Mouse (Mus musculus): ENCODE measurements around the gene Smr3a. TPM values are rescaled to one million over a fixed set of nuclear protein-coding genes. Genes with fewer than 3 reads are reported as not detected.
A peak's percentile ranks its signal among the peaks of the same experiment; 100 is the strongest.

The Smr3a gene
- polyA plus RNA-seq (2015; fragmentation: Nextera tagmentation; extraction: Ambion mirVana), result not detected in 2 replicates

DNA sequence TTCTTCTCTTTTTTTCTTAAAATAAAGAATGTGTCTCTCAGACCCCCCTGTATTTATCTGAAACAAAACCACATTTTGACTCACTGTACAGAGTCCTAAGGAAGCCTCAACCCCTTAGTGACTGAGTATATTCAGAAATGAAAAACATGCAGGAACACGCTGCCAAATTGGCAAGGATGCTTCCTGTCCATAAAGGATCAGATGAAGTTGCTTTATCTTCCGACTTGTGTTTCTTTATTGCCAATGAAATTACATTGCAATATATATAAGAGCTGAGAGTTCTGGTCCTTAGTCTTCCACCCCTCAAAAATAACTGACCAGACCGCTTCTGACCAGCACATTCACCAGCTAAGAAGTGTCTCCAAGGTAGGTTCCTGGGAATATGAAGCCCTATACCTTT is at the start of gene Smr3a:
TSS of gene Smr3a (plus strand) at position 301 of the 400 bp plus-strand sequence.
- Histone ChIP-seq H3K9me3 (replicated peaks) (no peaks in the 10 kb centered on the region), H3K36me3 (ENCODE audit: poor library complexity, severe bottlenecking) (no peaks in the 10 kb centered on the region), H3K4me1 (no peaks in the 10 kb centered on the region), H3K4me2 (no peak within 1 kb of the TSS), H3K27me3 (no peaks in the 10 kb centered on the region), H3K27ac (no peak within 1 kb of the TSS), H3K9ac (no peak within 1 kb of the TSS), H3K4me3 (no peak within 1 kb of the TSS)
- 92% methylated on average over 3 of the region's 3 CpGs for WGBS
- no peak for ATAC-seq

DNA sequence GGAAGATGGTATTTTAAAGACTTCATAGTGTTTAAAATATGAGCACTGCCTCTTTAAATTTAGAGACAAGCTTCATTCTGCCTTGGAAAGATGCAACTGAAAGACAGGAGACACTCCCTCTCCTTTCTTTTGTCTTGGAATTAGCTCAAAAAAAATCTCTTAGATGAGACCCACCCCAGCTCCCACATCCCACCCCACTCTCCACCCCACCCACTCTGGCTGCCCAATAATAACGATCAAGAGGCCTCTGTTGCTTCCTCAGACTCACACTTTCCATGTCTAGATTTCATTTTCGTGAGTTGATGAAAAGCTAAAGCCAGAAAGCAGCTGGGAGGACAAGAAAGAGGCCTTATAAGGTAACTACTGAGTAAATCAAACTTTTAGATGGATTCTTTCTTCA is 33.1 kb upstream of the Smr3a start, which contains the start of the genes 2310003L06Rik and Gm28434:
TSS of gene 2310003L06Rik (plus strand) at position 259 of the 400 bp plus-strand sequence.
TSS of gene Gm28434 (plus strand) at position 317 of the 400 bp plus-strand sequence.
- H3K4me2 ChIP-seq, result no peak within 1 kb of the TSS
- no peaks in the 10 kb centered on the region for H3K36me3 ChIP-seq (ENCODE audit: poor library complexity, severe bottlenecking)
- no peak within 1 kb of the TSS for H3K4me3 ChIP-seq
- 51% methylated on average over 2 of the region's 2 CpGs for WGBS
- no peaks in the 10 kb centered on the region for H3K9me3 ChIP-seq (replicated peaks)
- H3K27me3 ChIP-seq, result no peaks in the 10 kb centered on the region
- no peak for ATAC-seq
- no peak within 1 kb of the TSS for H3K27ac ChIP-seq
- no peak within 1 kb of the TSS for H3K9ac ChIP-seq
- H3K4me1 ChIP-seq, result no peaks in the 10 kb centered on the region

DNA sequence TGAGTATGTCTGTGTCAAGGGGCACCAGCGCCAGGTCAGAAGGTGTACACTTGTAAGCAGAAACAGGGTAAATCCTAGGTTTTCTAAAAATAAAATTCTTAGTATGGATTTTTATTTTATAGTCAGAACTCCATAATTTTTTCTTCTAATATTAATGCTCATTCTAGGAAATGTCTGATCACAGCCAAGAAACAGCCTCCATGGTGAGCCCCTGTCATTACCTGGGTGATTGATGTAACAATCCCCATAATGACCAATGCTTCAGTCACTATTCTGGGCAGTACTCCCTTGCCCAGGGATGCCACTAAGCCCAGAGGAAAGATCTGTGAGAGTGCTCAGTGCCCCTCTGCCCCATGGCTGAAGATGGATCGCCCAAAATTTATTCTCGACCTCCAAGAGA is 23.2 kb upstream of the Smr3a start, which contains the start of gene Cabs1:
TSS of gene Cabs1 (plus strand) at position 301 of the 400 bp plus-strand sequence.
- Histone ChIP-seq H3K4me1 (no peaks in the 10 kb centered on the region), H3K9ac (no peak within 1 kb of the TSS), H3K4me2 (no peak within 1 kb of the TSS), H3K27me3 (no peaks in the 10 kb centered on the region), H3K36me3 (ENCODE audit: poor library complexity, severe bottlenecking) (no peaks in the 10 kb centered on the region), H3K9me3 (replicated peaks) (no peaks in the 10 kb centered on the region), H3K27ac (no peak within 1 kb of the TSS), H3K4me3 (no peak within 1 kb of the TSS)
- no peak for ATAC-seq
- 82% methylated on average over 3 of the region's 3 CpGs for WGBS

DNA sequence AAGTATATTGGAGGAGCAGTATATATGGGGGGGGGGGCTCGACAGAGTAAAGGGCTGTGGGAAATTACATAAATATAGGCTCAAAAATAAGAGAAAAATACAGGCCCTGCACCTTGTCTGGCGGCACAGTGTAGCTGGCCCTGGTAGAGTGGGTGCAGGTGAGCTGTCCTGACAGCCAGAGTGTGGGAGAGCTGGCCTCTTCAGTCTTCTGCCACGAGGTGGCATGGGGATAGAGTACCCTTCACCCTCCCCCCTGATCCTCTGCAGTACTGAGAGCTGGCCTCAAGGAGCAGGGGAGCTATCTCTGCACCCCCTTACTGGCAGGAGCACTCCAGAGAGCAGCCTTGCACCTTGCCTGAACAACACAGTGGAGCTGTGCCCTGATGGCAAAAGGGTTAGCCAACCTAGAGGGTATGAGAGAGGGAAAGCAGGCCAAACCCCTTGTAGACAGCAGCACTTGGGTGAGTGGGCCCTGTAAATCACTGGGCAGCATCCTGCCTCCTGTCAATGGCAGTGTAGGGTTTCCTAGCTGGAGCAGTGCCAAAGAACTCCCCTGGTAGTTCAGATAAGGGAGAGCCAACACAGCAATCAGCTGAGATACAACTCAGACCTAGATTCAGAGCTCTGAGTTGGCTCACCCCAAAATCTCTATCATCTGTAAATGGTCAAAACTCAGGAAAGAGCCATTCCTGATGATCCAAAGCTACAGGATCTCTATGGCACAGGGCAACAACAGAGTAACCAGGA is 19.7 kb upstream of the Smr3a start:
- Histone ChIP-seq H3K9ac (no peak overlapping the region), H3K9me3 (replicated peaks) (no peaks in the 10 kb centered on the region), H3K4me3 (no peak overlapping the region), H3K27me3 (no peaks in the 10 kb centered on the region), H3K4me1 (no peaks in the 10 kb centered on the region), H3K27ac (no peak overlapping the region), H3K36me3 (ENCODE audit: poor library complexity, severe bottlenecking) (no peaks in the 10 kb centered on the region), H3K4me2 (no peak overlapping the region)
- 0 out of 2 replicates have a peak, but pooled peaks have one; percentile 33 for ATAC-seq
- WGBS, result 63% methylated on average over 3 of the region's 3 CpGs

DNA sequence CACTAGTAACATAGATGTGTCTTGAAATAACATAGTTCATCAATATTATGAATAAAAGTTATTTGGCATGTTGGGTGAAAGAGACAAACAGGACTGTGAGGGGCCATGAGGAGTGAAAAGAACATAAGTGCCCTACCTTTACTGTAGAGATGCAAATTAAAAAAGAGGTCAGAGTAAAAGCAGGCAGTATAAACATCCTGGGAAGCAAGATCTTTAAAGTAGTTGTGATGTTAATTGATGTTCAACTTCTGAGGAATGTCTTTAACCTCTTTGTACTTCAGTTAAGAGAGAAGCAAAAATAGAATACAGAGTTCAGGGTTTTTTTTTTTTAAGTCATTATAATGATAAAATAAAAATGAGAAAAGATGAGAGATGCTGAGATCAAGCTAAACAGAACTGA is 2.9 kb downstream of the Smr3a start:
- H3K36me3 ChIP-seq (ENCODE audit: poor library complexity, severe bottlenecking), result no peaks in the 10 kb centered on the region
- ATAC-seq, result no peak
- no peak overlapping the region for H3K27ac ChIP-seq
- no peak overlapping the region for H3K9ac ChIP-seq
- no peaks in the 10 kb centered on the region for H3K27me3 ChIP-seq
- no peaks in the 10 kb centered on the region for H3K9me3 ChIP-seq (replicated peaks)
- H3K4me1 ChIP-seq, result no peaks in the 10 kb centered on the region
- no peak overlapping the region for H3K4me3 ChIP-seq
- no peak overlapping the region for H3K4me2 ChIP-seq

Other genes starting within 250 kb of the Smr3a start
- gene Csn1s2a, start 228.0 kb upstream of the Smr3a start, polyA plus RNA-seq (2015; fragmentation: Nextera tagmentation; extraction: Ambion mirVana), result not detected in 2 replicates
- not detected in 2 replicates for gene Csn1s2b, start 194.5 kb upstream of the Smr3a start, polyA plus RNA-seq (2015; fragmentation: Nextera tagmentation; extraction: Ambion mirVana)
- not detected in 2 replicates for gene Prr27, start 176.9 kb upstream of the Smr3a start, polyA plus RNA-seq (2015; fragmentation: Nextera tagmentation; extraction: Ambion mirVana)
- not detected in 2 replicates for gene Odam, start 117.5 kb upstream of the Smr3a start, polyA plus RNA-seq (2015; fragmentation: Nextera tagmentation; extraction: Ambion mirVana)
- gene Csn3, start 77.0 kb upstream of the Smr3a start, polyA plus RNA-seq (2015; fragmentation: Nextera tagmentation; extraction: Ambion mirVana), result not detected in 2 replicates
- gene 2310003L06Rik, start 33.1 kb upstream of the Smr3a start, polyA plus RNA-seq (2015; fragmentation: Nextera tagmentation; extraction: Ambion mirVana), result not detected in 2 replicates
- gene Gm28434, start 33.0 kb upstream of the Smr3a start, polyA plus RNA-seq (2015; fragmentation: Nextera tagmentation; extraction: Ambion mirVana), result not detected in 2 replicates
- not detected in 2 replicates for gene Cabs1, start 23.1 kb upstream of the Smr3a start, polyA plus RNA-seq (2015; fragmentation: Nextera tagmentation; extraction: Ambion mirVana)
- not detected in 2 replicates for gene Smr2, start 84.0 kb downstream of the Smr3a start, polyA plus RNA-seq (2015; fragmentation: Nextera tagmentation; extraction: Ambion mirVana)
- gene Gm11116, start 109.0 kb downstream of the Smr3a start, polyA plus RNA-seq (2015; fragmentation: Nextera tagmentation; extraction: Ambion mirVana), result not detected in 2 replicates
- gene Gm11115, start 151.6 kb downstream of the Smr3a start, polyA plus RNA-seq (2015; fragmentation: Nextera tagmentation; extraction: Ambion mirVana), result not detected in 2 replicates

Data from forebrain, embryonic 13.5 days (tissue).